Mouse (Mus musculus): ENCODE measurements around the gene Gm5416.
"Not testable (repeated sequence)": the region's sequence is repeated elsewhere in the genome, so short reads cannot be mapped to it uniquely, and the experiment has no call there.

Gm5416 gene

GRCm38 (mm10) chr16:36209967-36210453, at the start of gene Gm5416:
Gene Gm5416 (plus strand): TSS chr16:36210403.
- no peak for DNase-seq (ENCODE audit: low read depth, low spot score)
- Histone ChIP-seq H3K36me3 (ENCODE audit: control insufficient read depth, insufficient read depth, low read length, poor library complexity, severe bottlenecking) (no peaks in the 10 kb centered on the region), H3K27me3 (ENCODE audit: control insufficient read depth, insufficient read depth, low read length, poor library complexity, severe bottlenecking) (no peaks in the 10 kb centered on the region)

DNA sequence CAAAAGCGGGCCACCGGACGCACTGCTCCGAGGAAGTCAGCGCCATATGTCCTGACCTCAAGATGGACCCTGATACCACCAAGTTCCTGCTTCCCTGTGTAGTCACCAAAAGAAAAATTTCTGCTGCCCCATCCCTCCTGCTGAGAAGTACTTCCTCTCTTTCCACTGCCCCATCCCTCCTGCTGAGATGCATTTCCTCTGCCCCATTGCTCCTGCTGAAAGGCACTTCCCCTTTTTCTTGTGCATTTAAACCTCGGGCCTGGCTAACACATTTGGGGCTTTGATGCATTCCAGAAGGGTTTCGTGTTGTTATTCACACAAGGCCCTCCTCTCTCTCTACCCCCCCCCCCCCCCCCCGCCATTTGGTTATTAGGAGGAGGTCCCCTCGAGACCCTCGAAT, 42.4 kb upstream of the Gm5416 start:
- DNase-seq (ENCODE audit: low read depth, low spot score); H3K27me3 ChIP-seq (ENCODE audit: control insufficient read depth, insufficient read depth, low read length, poor library complexity, severe bottlenecking); H3K36me3 ChIP-seq (ENCODE audit: control insufficient read depth, insufficient read depth, low read length, poor library complexity, severe bottlenecking): not testable (repeated sequence)

- Histone ChIP-seq H3K27me3 (ENCODE audit: control insufficient read depth, insufficient read depth, low read length, poor library complexity, severe bottlenecking) (no peaks in the 10 kb centered on the region), H3K36me3 (ENCODE audit: control insufficient read depth, insufficient read depth, low read length, poor library complexity, severe bottlenecking) (no peaks in the 10 kb centered on the region)
- no peak for DNase-seq (ENCODE audit: low read depth, low spot score)
Observed at GRCm38 (mm10) chr16:36176108-36176507, 34.1 kb upstream of the Gm5416 start.

DNA sequence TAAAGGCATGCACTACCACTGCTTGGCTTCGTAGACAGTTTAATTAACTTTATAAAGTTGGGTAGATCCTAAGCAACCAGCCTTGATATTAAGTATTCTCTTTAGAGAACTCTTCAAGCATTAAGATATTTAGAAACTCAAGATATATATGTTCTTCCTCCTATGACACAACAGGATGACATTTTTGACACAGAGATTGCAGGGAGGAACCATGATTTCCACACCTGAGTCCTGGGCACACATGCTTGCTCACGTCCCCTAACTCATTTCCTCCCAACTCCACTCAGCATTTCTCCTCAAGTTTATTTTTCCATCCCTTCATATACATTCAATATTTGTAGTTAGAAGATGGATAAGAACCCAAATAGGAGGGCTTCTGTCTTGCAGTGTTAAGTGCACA, 30.3 kb upstream of the Gm5416 start:
- Histone ChIP-seq H3K27me3 (ENCODE audit: control insufficient read depth, insufficient read depth, low read length, poor library complexity, severe bottlenecking) (no peaks in the 10 kb centered on the region), H3K36me3 (ENCODE audit: control insufficient read depth, insufficient read depth, low read length, poor library complexity, severe bottlenecking) (no peaks in the 10 kb centered on the region)
- no peak for DNase-seq (ENCODE audit: low read depth, low spot score)

DNA sequence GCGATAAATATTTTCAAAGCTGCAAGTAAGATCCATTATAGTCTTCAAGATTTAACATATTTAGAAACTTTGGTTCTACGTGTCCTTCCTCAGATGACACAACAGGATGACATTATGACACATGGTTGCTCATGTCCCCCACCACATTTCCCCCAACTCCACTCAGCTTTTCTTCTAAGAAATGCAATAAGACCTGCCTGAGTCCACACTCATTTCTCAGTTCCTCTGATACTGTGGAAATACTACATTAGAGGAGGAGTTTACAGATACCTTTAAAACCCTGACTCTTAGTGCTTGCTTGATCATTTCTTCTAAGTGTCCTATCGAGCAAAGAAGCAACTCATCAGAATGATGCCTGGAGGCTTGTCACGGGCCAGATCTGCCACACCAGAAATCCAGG, 26.3 kb upstream of the Gm5416 start, which contains the start of gene Gm5483:
Gene Gm5483, plus strand, starts transcription at position 301 of the 400 bp plus-strand sequence.
- H3K27me3 ChIP-seq (ENCODE audit: control insufficient read depth, insufficient read depth, low read length, poor library complexity, severe bottlenecking); H3K36me3 ChIP-seq (ENCODE audit: control insufficient read depth, insufficient read depth, low read length, poor library complexity, severe bottlenecking); DNase-seq (ENCODE audit: low read depth, low spot score): not testable (repeated sequence)

- no peaks in the 10 kb centered on the region for H3K27me3 ChIP-seq (ENCODE audit: control insufficient read depth, insufficient read depth, low read length, poor library complexity, severe bottlenecking)
- no peaks in the 10 kb centered on the region for H3K36me3 ChIP-seq (ENCODE audit: control insufficient read depth, insufficient read depth, low read length, poor library complexity, severe bottlenecking)
- no peak for DNase-seq (ENCODE audit: low read depth, low spot score)
Observed at GRCm38 (mm10) chr16:36199226-36199625, 11.0 kb upstream of the Gm5416 start.

DNA sequence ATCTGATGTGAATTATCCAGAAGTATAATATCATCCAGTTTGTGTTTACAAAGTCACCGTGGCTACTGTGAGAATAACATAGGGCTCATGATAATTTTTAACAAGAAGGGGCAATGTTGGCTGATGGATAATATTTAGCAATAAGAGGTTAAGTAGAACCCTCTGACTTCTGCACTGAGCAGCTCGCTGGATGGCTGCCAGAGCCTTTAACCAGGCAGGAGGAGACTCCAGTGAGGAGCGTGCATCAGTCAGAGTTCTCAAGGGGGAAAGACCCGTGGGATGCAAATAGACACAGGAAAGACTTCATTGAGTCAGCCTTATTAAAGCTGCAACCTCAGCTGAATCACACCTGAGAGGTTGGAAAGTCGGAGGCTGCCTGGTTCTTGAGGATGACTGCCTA, 6.4 kb upstream of the Gm5416 start:
- no peaks in the 10 kb centered on the region for H3K36me3 ChIP-seq (ENCODE audit: control insufficient read depth, insufficient read depth, low read length, poor library complexity, severe bottlenecking)
- DNase-seq (ENCODE audit: low read depth, low spot score): no peak
- no peaks in the 10 kb centered on the region for H3K27me3 ChIP-seq (ENCODE audit: control insufficient read depth, insufficient read depth, low read length, poor library complexity, severe bottlenecking)

DNA sequence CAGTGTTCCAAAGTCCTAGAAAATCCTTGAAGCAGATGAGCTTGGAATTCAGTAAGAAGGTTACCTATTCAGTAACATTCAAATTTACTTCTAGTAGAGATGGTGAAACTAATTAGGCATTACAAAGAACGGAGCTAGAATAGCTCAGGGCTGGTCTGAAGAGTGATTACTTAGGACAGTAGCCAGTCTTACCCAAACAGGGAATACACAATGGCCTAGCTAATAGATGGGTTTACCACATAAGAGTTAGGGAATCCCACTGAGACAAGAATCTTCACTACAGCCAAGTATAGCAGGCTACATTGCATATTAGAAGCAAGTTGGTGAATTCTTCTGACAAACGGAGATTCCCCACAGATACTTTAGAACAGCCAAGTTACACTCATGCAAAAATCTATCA, 4.5 kb upstream of the Gm5416 start:
- not testable (repeated sequence) for DNase-seq (ENCODE audit: low read depth, low spot score); H3K27me3 ChIP-seq (ENCODE audit: control insufficient read depth, insufficient read depth, low read length, poor library complexity, severe bottlenecking); H3K36me3 ChIP-seq (ENCODE audit: control insufficient read depth, insufficient read depth, low read length, poor library complexity, severe bottlenecking)

- H3K27me3 ChIP-seq (ENCODE audit: control insufficient read depth, insufficient read depth, low read length, poor library complexity, severe bottlenecking); DNase-seq (ENCODE audit: low read depth, low spot score); H3K36me3 ChIP-seq (ENCODE audit: control insufficient read depth, insufficient read depth, low read length, poor library complexity, severe bottlenecking): not testable (repeated sequence)
Observed at GRCm38 (mm10) chr16:36221168-36221567, 11.0 kb downstream of the Gm5416 start, which contains the start of gene 2010005H15Rik. Gene 2010005H15Rik (plus strand): TSS chr16:36221468.

DNA sequence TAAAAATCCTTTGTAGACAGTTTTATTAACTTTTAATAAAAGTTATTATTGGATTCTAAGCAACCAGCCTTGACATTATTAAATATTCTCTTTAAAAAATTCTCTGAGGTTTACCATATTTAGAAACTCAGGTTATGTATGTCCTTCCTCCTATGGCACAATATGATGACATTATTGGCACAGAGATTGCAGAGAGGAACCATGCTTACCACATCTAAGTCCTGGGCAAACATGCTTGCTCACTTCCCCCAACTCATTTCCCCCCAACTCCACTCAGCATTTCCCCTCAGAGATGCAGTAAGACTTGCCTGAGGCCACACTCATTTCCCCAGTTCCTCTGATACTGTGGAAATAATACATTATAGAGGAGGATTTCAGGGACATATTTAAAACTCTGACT, 50.4 kb downstream of the Gm5416 start:
- DNase-seq (ENCODE audit: low read depth, low spot score); H3K36me3 ChIP-seq (ENCODE audit: control insufficient read depth, insufficient read depth, low read length, poor library complexity, severe bottlenecking); H3K27me3 ChIP-seq (ENCODE audit: control insufficient read depth, insufficient read depth, low read length, poor library complexity, severe bottlenecking): not testable (repeated sequence)

Data from splenic B cell, adult 2 months (primary cell).